Mouse (Mus musculus): ENCODE results near the gene Fbxw11. TPM values are rescaled to one million over a fixed set of nuclear protein-coding genes. Genes with fewer than 3 reads are reported as not detected.

Gene Fbxw11
- polyA plus RNA-seq, 1 experiment = 55.6 TPM

GRCm38 (mm10) chr11:32629713-32630211, 12.8 kb upstream of the Fbxw11 start:
- no peaks in the 10 kb centered on the region for H3K36me3 ChIP-seq (ENCODE audit: control insufficient read depth, insufficient read depth, low read length)
- no peak overlapping the region for H3K4me3 ChIP-seq (ENCODE audit: control insufficient read depth, insufficient read depth, low read length)
- TF ChIP-seq CTCF (IDR thresholded peaks at IDR 0.05; ENCODE audit: borderline replicate concordance, control insufficient read depth, extremely low read depth, insufficient read depth, low read length, poor library complexity) = no peak
- TF ChIP-seq POLR2A (IDR thresholded peaks at IDR 0.05; ENCODE audit: control insufficient read depth, extremely low read depth, insufficient read depth, low read length, poor library complexity) = no peak
- no peaks in the 10 kb centered on the region for H3K27me3 ChIP-seq (ENCODE audit: control insufficient read depth, insufficient read depth, low read length)
- WGBS = 73% methylated on average over 4 of the region's 4 CpGs
- DNase-seq = no peak
- H3K4me1 ChIP-seq (replicated peaks; ENCODE audit: control insufficient read depth, insufficient read depth, low read length) = no peaks in the 10 kb centered on the region
- no peak overlapping the region for H3K27ac ChIP-seq (ENCODE audit: control insufficient read depth, insufficient read depth, low read length)

- over 99% methylated on average over 5 of the region's 5 CpGs for WGBS
- TF ChIP-seq CTCF (IDR thresholded peaks at IDR 0.05; ENCODE audit: borderline replicate concordance, control insufficient read depth, extremely low read depth, insufficient read depth, low read length, poor library complexity) (no peak), POLR2A (IDR thresholded peaks at IDR 0.05; ENCODE audit: control insufficient read depth, extremely low read depth, insufficient read depth, low read length, poor library complexity) (no peak)
- no peaks in the 10 kb centered on the region for H3K36me3 ChIP-seq (ENCODE audit: control insufficient read depth, insufficient read depth, low read length)
- no peaks in the 10 kb centered on the region for H3K27me3 ChIP-seq (ENCODE audit: control insufficient read depth, insufficient read depth, low read length)
- H3K4me3 ChIP-seq (ENCODE audit: control insufficient read depth, insufficient read depth, low read length) = no peak overlapping the region
- DNase-seq = no peak
- no peaks in the 10 kb centered on the region for H3K4me1 ChIP-seq (replicated peaks; ENCODE audit: control insufficient read depth, insufficient read depth, low read length)
- no peak overlapping the region for H3K27ac ChIP-seq (ENCODE audit: control insufficient read depth, insufficient read depth, low read length)
Observed at GRCm38 (mm10) chr11:32632671-32633070, 9.9 kb upstream of the Fbxw11 start.

- TF ChIP-seq CTCF (IDR thresholded peaks at IDR 0.05; ENCODE audit: borderline replicate concordance, control insufficient read depth, extremely low read depth, insufficient read depth, low read length, poor library complexity) (no peak), POLR2A (IDR thresholded peaks at IDR 0.05; ENCODE audit: control insufficient read depth, extremely low read depth, insufficient read depth, low read length, poor library complexity) (no peak)
- Histone ChIP-seq H3K27ac (ENCODE audit: control insufficient read depth, insufficient read depth, low read length) (no peak overlapping the region), H3K4me3 (ENCODE audit: control insufficient read depth, insufficient read depth, low read length) (no peak overlapping the region), H3K36me3 (ENCODE audit: control insufficient read depth, insufficient read depth, low read length) (no peaks in the 10 kb centered on the region), H3K4me1 (replicated peaks; ENCODE audit: control insufficient read depth, insufficient read depth, low read length) (no peaks in the 10 kb centered on the region), H3K27me3 (ENCODE audit: control insufficient read depth, insufficient read depth, low read length) (no peaks in the 10 kb centered on the region)
- no peak for DNase-seq
- 84% methylated on average over 3 of the region's 3 CpGs for WGBS
Observed at GRCm38 (mm10) chr11:32633542-32633941, 9.0 kb upstream of the Fbxw11 start.

- WGBS = 49% methylated on average over 2 of the region's 2 CpGs
- no peak for TF ChIP-seq POLR2A (IDR thresholded peaks at IDR 0.05; ENCODE audit: control insufficient read depth, extremely low read depth, insufficient read depth, low read length, poor library complexity)
- no peak for TF ChIP-seq CTCF (IDR thresholded peaks at IDR 0.05; ENCODE audit: borderline replicate concordance, control insufficient read depth, extremely low read depth, insufficient read depth, low read length, poor library complexity)
- Histone ChIP-seq H3K27me3 (ENCODE audit: control insufficient read depth, insufficient read depth, low read length) (no peaks in the 10 kb centered on the region), H3K36me3 (ENCODE audit: control insufficient read depth, insufficient read depth, low read length) (no peaks in the 10 kb centered on the region), H3K4me1 (replicated peaks; ENCODE audit: control insufficient read depth, insufficient read depth, low read length) (no peaks in the 10 kb centered on the region), H3K4me3 (ENCODE audit: control insufficient read depth, insufficient read depth, low read length) (no peak overlapping the region), H3K27ac (ENCODE audit: control insufficient read depth, insufficient read depth, low read length) (no peak overlapping the region)
- DNase-seq = no peak
Observed at GRCm38 (mm10) chr11:32634143-32634542, 8.4 kb upstream of the Fbxw11 start.

- Histone ChIP-seq H3K27ac (ENCODE audit: control insufficient read depth, insufficient read depth, low read length) (no peak overlapping the region), H3K27me3 (ENCODE audit: control insufficient read depth, insufficient read depth, low read length) (no peaks in the 10 kb centered on the region), H3K4me3 (ENCODE audit: control insufficient read depth, insufficient read depth, low read length) (no peak overlapping the region), H3K36me3 (ENCODE audit: control insufficient read depth, insufficient read depth, low read length) (no peaks in the 10 kb centered on the region), H3K4me1 (replicated peaks; ENCODE audit: control insufficient read depth, insufficient read depth, low read length) (no peaks in the 10 kb centered on the region)
- TF ChIP-seq POLR2A (IDR thresholded peaks at IDR 0.05; ENCODE audit: control insufficient read depth, extremely low read depth, insufficient read depth, low read length, poor library complexity) (no peak), CTCF (IDR thresholded peaks at IDR 0.05; ENCODE audit: borderline replicate concordance, control insufficient read depth, extremely low read depth, insufficient read depth, low read length, poor library complexity) (no peak)
- no peak for DNase-seq
- 76% methylated on average over 2 of the region's 2 CpGs for WGBS
Observed at GRCm38 (mm10) chr11:32634842-32635241, 7.7 kb upstream of the Fbxw11 start.

- Histone ChIP-seq H3K27me3 (ENCODE audit: control insufficient read depth, insufficient read depth, low read length) (no peaks in the 10 kb centered on the region), H3K36me3 (ENCODE audit: control insufficient read depth, insufficient read depth, low read length) (no peaks in the 10 kb centered on the region), H3K27ac (ENCODE audit: control insufficient read depth, insufficient read depth, low read length) (no peak overlapping the region), H3K4me3 (ENCODE audit: control insufficient read depth, insufficient read depth, low read length) (no peak overlapping the region), H3K4me1 (replicated peaks; ENCODE audit: control insufficient read depth, insufficient read depth, low read length) (no peaks in the 10 kb centered on the region)
- TF ChIP-seq POLR2A (IDR thresholded peaks at IDR 0.05; ENCODE audit: control insufficient read depth, extremely low read depth, insufficient read depth, low read length, poor library complexity) (no peak), CTCF (IDR thresholded peaks at IDR 0.05; ENCODE audit: borderline replicate concordance, control insufficient read depth, extremely low read depth, insufficient read depth, low read length, poor library complexity) (no peak)
- no peak for DNase-seq
- WGBS = 94% methylated on average over 4 of the region's 4 CpGs
Observed at GRCm38 (mm10) chr11:32636275-32636674, 6.2 kb upstream of the Fbxw11 start.

Measured in thymus, adult 2 months (tissue).